Mouse (Mus musculus): ENCODE data around the gene Gm16181.

DNA sequence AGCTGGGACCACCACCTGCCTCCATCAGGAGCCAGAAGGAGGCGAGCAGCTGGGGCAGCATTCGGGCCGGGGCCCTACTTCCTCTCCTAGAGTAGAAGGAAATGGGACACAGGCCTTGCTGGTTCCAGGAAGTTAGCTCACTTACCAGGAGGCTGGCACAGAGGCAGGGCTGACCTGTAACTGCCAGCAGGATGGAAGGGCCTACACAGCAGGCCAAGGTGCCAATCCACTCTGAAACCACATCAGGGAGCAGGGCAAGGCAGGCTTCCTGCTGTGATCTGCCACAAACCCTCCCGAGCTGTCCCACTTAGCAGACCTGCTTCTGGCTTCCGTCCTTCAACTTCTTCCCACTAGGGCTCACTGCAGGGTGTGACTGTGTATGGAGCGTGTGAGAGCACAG lies 1.7 kb downstream of the Gm16181 start:
- no peak for TF ChIP-seq CTCF (IDR thresholded peaks at IDR 0.05; ENCODE audit: control insufficient read depth, insufficient read depth, insufficient replicate concordance, low read depth, low read length)
- TF ChIP-seq POLR2A (IDR thresholded peaks at IDR 0.05; ENCODE audit: control insufficient read depth, low read depth, low read length), result no peak

Data from testis, adult 2 months (tissue).